Mouse (Mus musculus) cerebellum, postnatal 14 days (tissue): Measurements from ENCODE around the gene Mis18a.

Experiments
- DNase-seq, 2 experiments: peaks; one replicate each; pipeline ENCODE4 v3.0.0; 2021; ENCODE audit warnings: mixed read lengths in 2 of 2

Gene Mis18a

DNA sequence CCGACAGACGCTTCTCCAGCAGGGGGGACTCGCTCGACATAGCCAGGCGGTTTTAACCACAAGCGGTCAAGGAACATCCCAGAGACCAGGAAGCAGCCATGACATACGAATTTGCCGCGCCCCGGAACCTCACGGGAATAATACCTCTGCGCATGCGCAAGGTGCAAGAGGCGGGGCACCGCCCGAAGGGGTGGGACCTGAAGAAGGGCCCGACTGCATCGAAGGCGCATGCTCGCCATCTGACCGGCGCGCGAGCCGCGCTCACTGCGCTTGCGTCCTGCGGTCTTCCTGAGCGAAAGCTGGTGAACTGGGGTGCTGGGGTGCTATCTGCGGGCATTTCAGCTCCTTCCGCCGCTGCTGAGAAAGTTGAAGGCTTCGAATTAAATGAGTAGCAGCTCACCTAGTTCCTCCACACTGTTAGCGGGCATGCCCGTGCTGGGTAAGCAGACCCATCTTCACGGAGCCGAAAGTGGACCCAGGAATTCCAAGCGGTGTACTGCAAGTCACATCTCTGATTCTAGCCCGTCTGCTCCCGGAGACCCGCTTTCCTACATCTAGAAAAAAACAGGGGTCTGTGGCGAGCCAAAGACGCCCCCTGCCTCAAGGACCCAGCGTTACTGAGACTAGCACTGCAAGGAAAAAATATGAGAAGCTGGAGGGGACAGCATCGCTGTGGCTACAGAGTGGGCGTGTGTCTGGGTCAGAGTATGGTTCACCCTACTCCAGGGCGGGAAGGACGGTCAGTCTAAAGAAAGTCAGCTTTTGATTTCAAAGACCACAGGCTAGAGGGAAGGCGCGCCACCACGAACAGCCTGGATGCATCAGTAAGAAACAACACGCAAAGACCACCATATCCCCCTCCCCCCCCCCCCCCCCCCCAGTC is at the start of gene Mis18a:
Mis18a (minus strand) TSS at position 172 of the 883 bp plus-strand sequence.
- DNase-seq, result peak; percentile 97

DNA sequence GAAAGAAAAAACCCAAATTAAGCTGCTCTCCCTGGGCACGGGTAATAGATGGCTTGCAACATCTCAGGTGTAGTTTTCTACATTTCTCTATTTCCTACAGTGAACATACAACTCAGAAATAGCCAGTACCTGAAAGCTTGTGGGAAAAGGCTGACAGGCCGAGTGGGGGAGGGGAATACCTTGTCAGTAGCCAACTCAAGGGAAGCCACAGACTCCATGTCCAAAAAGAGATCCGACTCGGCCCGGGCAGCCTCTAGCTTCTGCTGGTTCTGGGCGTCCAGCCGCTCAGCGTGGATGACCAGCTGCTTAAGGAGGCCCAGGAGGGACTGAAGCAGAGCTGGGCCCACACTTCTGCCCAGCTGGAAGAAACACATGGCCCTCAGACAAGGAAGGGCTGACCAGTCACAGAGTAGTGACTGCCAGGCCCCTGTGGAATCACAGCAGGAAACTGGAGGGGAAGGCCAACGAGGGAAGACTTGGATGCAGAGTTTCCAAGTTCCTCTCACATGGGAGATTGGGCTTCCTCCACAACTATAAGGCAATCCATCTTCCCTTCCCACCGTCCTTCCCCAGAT is 48.8 kb upstream of the Mis18a start:
- peak; percentile 46 to 61 for DNase-seq

DNA sequence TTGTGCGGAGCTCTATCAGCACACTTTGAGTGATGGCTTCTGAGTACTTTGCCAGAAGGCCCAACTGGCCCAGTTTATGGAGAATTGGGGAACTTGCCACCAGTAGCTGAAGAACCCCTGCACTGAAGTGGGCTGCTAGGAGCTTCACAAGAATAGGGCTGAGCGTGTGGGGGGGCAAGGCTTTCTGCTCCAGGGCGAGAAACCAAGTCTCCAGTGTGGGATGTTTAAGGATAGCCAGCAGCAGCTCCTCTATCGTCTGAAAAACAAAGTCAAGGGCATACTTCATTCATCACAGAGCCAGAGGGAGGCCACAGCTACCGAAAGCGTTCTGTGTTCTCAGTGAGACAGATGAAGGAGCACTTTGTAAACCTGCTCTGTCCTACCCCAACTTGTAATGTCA is 47.4 kb upstream of the Mis18a start:
- DNase-seq, result no peak

DNA sequence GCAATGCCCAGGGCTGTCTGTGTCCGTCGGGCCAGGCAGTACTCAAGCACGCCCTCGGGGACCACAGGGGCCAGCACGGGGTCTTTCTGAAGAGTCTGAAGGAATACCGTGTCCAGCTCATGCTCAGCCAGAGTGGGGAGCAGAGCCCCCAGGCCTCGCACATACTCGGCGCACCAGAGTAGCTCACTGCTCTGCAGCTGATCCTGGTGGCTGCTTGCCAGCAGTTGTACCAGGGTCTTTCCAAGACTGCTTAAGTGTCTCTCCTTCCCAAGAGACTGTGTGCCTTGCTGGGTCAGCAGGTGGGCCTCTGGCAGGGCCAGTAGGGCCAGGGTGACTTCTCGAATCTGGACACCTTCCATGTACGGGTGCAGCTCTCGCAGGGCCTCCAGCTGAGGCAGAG is 47.0 kb upstream of the Mis18a start:
- peak; percentile 36 to 46 for DNase-seq

DNA sequence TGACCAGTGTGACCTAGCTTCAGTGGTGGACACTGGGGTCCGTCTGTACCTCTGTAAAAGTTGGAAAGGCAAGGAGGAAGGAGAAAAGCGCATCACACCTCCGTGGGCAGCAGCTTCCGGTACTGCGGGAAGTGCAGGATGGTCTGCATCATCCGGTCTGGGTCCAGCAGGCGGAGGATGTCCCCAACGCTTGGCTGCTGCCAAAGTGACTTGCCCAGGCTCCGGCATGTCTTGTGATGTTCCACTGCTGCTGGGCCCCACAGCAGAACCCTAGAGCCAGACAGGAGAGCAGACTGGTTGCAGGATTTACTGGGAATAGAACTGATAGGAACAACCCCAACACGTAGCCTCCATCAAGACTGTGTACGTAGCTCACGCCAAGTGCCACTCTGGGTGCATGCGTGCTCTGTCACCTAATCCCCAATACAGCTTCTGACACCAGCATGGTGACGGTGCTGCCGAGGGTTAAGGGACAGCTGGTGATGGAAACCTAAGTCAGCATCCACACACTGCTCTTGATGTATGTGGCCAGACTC is 39.8 kb upstream of the Mis18a start:
- no peak for DNase-seq

DNA sequence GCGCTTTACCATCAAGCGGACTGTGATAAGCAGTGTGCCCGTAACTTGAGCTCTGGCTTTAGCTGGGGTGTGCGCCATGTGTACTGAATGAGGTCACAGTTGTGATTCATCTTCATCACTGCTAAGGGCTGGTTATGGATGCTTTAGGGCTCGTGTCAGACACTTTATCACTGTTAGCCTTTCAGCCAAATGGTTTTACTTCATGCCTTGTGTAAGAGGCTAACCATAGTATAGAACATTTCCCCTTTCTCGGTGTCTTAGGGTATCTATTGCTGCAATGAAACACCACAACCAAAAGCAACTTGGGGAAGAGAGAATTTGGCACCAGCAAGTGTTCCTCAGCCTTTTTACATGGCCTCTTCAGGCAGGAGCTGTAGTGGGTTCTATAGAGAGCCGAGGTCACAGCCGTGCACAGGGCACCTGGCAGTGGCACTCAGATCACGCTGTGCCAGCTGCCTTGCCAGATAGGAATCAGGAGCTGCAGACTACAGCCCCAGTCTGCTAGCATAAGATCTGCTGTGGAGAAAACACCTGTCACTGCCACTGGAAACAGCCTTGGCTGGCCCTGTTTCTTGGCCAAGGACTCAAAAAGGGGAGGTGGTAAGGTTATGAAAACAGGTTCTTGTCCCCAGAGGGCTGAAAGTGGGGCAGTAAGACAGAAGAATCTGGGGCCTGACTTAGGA is 38.1 kb upstream of the Mis18a start:
- no peak for DNase-seq

DNA sequence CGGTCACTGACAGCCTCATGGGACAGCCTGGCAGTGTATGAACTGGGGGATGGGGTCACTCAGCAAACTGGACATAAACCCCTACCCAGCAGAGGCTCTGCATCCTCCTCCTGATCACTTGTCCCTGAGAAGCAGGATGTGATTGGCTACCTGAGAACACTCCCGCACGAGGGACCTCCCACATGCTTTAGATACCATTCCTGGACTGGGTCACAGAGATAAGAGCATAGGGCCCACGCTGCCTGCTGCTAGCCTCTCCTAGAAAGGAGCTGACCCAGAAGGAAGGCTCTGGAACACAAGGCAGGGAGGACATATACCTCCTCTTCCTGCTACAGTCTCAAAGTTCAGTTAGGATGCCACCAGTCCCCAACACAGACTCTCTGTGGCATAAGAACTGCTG is 33.3 kb upstream of the Mis18a start:
- no peak for DNase-seq

DNA sequence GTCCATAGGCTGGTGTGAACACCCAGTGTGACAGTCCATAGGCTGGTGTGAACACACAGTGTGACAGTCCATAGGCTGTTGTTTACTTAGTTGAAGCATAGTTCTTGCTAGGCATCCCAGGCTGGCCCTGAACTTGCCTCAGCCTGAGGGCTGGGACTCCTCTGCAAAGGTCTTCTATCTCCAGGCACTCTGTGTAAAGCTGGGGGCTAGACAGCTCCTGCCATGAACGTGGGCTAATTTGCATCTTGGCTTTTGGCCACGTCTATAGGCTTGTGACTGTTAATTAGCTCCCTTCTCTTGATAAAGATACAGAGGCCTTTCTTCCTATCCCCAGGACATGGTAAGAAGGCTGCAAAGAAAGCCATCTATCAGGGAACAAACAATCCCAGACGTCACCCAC is 32.1 kb upstream of the Mis18a start:
- DNase-seq, result no peak

DNA sequence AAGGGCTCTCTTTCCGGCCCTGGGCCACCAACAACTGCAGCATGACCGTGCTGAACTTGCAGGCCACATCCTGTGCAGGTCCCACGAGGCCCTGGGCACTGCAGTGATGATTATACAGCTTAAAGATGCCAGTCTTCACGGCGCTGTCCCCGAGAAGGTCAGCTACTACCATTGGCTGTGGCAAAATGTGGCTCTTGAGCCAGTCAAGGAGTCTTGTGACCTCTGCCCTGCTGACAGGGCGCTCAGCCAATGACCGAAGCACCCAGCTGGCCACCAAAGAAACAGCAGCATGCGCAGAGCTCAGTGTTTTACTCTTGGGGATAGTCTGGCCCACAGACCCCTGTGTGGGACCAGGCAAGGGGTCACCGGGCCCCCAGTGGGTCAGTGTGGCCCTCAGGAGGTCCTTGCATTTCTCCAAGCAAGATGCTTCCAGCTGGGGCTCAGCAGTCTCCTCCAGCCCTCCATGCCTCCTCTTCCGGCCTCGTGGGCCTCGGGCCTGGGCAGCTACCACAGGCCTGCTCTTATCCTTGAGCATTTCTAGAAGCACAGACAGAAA is 26.3 kb upstream of the Mis18a start:
- no peak for DNase-seq

DNA sequence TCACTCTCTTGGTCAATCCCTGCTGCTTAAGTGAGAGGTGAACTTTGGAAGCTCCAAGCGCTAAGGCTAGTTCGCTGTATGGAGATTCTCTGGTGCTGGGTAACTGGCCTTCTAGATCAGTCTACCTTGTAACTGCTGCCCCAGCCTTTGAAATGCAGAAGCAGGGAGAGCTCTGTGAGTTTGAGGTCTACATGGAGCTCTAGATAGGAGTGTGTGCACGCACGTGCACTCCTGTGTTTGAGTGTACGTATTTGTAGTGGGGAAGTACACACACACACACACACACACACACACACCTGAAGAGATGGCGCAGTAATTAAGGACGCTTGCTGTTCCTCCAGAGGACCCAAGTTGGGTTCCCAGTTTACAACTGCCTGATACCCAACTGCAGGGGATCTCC is 21.0 kb upstream of the Mis18a start:
- DNase-seq, result no peak

DNA sequence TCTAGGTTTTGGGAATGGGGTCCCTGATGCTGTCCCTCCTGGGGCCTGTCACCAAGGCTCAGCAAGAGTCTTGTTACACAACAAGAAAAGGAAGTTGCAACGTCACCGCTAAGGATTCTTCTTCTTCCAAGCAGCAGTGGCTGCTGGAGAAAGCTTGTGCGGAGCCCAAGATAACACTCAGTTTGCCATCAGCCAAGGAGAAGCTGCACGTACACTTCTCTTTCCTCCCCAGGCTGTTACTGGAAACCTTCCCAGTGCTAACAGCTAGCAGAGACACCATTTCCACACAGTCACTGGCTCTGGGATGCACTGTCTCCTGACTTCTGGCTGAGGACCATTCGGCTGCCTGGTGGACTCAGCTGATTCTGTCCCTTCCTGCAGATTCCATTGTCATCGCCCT is 19.9 kb upstream of the Mis18a start:
- no peak for DNase-seq

DNA sequence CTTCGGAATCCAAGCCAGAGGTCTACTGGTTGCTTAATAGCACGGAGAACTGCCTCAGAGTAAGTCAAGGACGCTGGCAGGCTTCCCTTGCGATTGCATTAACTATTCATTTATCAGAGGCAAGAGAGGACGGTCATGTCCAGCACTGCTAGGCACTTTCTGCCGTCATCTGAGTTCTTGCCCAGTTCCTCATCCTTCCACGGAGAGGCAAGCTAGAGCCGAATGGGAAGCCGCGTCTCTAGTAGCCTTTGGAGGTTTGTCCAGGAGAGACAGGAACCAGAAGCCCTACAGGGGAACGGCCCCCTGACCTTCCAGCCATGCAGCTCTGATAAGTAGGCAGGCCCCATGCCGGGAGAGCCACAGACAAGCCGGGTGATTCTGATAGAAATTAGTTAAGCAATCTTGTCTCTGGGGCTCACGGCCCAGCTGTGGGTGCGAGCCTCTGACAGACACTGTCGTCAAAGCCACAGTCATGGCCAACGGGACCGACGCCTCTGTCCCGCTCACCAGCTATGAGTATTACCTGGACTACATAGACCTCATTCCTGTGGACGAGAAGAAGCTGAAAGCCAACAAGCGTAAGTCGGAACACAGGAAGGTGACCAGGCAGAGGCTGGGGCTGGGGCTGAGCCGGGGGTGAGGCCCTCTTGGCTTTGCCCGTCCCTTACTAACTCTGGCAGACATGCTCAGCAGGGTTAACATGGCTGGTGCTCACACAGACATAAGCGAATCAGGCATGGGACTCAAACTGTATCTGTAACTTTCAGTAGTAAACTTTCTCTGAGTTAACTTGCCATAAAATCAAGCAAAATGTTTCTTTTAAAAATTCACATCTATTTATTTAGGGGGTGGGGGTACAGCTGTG is 11.1 kb upstream of the Mis18a start, which contains the start of gene Mrap:
Mrap (plus strand) TSS at position 116 of the 865 bp plus-strand sequence.
- no peak for DNase-seq

DNA sequence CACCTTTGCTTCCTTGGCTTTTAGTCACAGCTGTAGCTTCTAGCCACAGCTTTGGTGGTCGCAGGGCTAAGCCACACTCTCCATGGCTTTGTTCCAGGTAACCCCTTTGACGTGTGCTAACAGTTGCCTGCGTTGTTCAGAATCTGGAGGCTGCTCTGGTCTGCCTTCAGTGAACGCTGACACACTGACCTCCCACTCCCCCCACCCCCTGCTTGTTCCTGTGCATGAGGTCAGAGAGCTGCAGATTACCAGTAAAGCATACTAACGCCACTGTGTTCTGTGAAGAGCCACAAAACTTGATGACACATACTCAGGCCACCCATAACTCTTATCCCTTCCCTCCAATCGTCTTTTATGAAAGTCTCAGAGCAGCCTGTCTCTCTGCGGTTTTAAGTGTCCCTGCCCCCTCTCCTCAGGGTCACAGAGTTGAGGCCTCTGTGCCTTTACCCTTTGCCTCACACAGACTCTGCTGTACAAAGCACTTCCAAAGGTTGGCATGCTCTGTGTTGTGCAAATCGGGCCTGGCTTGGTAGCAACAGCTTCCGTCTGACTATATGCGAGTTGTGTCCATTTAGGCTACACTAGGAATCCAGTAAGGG is 9.6 kb upstream of the Mis18a start:
- no peak for DNase-seq

DNA sequence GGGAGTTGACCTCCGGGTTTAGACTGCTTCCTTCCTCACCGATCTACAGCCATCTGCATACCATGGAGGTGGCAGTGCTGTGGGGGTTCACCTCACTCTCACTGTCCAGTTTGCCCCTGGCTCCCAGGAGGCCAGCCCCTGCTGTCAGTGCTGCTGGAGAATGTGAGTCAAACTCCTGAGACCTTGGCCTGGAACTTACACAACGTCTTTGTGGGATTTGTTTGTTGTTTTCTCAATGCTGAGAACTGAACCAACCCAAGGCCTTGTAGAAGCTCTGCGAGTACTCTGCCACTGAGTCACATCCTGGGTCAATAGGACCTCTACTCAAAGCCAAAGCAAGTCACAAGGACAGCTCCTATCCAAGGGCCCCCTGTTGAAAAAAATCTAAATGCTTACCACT is 8.4 kb upstream of the Mis18a start:
- DNase-seq, result no peak

DNA sequence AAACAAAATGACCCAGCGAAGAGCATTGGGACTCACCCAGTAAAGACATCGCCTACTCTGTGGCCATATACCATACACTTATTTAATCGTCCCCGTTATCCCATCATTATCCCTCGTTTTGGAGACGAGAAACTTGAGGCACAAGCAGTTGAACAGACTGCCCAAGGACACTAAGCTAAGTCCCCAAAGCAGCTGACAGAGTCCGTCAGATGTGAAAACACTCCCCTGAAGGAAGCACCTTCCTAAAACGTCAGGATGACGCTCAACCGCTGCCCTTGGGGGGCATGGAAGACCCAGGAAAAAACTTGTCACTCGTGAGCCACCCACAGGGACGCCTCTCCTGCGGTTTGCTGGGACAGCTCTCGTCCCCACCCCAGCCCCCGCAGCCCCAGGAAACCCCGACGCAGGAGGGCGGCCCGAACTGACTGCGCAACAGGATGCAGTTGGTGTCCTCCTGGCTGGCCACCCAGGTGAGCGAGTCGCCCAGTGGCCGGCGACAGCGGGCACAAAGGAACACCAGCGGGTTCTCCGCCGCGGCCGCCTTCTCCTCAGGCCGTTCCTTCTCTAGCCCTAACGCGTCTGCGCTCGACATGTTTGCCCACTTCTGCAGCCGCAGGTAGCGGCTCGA is 490 bp downstream of the Mis18a start:
- DNase-seq, result no peak

DNA sequence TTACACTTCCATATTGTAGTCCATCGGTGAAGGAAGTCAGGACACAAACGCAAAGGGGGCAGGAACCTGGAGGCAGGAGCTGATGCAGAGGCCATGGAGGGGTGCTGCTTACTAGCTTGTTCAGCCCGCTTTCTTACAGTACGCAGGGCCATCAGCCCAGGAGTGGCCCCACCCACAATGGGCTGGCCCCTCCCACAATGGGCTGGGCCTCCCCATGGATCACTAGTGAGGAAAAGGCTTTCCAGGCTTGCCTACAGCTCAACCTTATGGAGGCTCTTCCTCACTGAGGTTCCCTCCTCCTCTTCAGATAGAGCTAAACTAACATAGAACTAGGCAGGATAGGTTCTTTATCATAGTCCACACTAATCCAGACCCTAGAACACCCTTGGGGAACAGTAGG is 3.2 kb downstream of the Mis18a start:
- no peak for DNase-seq

DNA sequence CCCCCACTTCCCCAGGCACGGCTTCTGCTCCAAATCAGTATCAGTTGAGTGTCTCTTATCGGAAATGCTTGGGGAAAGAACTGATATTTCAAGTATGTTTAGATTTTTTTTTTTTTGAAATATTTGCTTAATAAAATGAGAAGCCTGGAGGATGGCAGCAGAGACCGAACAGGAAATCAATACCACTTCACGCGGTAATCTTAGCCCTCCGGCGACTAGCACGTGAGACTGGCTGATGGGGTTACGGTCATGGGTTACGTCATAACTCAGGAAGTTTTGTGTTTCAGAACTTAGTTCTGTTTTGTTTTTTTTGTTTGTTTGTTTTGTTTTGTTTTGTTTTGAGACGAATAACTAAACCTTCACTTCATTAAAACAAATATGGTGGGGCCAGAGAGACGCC is 16.9 kb downstream of the Mis18a start:
- DNase-seq, result no peak

DNA sequence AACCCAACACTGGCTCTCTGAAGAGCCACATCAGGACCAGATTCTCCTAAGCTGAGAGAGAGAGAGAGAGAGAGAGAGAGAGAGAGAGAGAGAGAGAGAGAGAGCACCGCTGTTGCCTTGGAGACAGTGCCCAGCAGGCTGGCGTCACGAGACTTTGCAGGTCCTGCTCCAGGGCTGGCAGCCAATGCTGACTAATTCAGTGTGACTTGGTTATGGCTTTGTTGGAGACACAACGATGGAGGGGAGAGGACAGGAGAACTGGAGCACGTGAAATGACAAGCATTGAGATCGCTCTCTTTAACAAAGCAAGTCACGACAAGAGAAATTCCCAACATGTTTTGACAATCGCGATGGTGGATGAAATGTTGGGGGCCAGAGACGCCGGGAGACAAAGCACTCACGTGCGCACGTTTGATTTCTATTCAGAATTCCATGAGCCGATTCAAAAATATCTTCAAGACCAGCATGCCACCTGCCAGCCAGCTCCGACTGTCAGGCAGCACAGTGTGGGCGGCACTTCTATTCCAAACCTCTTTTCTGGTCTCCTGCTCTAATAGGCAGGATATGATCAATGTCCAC is 17.4 kb downstream of the Mis18a start:
- peak; percentile 93 to 94 for DNase-seq

DNA sequence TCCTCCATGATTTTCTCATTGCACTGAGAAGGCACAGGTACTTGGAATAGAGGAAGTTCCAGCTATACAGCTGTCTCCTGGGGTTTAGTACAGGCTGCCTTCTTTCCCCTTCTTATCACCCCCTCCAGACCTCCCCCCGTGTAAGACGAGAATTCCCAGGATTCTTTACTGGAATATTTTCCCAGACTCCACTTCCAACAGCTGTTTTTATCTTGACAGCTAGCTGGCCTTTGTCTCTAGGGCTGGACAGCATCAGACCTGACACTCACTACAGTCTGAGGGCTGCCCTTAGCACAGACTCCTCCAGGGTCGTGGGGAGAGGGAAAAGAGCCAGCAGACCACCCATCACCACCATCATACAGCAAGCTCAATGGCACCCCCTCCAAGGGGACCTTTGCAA is 20.9 kb downstream of the Mis18a start:
- DNase-seq, result no peak

DNA sequence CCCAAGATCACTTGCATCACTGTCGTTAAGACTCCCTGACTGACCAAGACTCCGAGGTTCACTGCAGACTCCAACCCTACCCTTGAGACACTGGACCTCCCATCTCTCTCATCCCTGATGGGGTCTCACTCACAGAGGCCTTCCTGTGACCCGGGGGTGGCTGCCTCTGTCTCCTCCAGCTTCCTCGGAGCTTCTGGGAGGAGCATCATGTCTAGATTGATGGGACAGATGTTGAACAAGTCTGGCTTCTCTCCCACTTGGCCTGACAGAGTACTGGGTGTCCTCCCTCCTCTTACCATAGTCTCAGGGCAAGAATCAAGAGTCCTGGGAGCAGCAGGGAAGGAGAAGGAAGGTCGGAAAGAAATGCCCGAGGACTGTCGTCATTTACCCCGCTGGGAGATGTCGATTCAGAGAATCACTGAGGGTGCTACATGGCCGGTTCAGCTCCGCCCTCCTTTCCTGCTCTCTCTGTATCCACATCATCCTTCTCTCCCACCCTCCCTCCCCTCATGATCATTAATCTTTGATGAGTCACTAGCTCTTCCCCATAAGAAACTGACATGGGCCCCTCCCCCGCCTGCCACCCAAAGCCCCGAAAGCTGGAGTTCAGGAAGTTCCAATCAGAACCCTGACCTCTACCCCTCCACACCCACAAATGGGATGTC is 22.9 kb downstream of the Mis18a start:
- DNase-seq, result no peak
